ENCODE assay signal across 7 mouse cellular contexts in the genomic region with DNA sequence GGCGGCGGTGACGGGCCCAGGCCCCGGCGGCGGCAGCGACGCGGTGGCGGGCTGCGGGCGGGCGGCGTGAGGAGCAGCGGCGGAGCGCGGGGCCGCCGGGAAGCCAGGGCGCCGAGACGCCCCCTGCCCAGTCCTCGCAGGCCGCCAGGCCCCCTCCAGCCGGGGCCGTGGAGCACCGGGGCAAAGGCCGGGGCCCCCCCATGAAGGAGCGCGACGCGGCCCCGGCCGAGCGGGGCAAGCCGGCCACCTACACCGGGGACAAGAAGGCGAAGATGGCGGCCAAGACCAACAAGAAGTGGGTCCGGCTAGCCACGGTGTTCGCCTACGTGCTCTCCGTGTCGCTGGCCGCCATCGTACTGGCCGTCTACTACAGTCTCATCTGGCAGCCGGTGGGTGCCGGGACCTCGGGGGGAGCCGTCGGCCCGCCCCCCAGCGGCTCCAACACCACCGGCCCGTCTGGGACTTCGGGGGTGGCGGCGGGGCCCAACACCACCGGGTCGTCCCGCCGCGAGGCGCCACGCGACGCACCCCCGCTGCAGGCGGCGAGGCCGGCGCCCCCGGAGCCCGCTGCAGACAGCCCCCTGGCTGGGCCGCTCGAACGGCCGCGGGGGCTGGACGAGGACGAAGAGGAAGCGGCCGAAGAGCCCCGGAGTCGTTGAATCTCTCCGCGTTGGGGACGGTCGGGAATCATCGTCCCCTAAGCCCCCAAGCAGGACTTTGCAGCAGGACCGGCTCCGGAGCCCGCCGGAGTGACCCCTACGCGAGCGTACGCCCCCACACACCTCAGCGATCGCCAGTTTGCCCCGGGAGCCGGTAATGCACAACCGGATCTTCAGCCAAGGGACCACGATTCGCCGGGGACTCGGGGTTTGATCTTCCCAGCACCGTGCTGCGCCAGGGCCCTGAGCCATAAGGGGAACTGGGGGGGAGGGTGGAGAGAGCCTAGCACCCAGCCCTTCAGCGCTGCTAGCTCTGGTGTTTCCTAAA. TPM values are rescaled to one million over a fixed set of nuclear protein-coding genes. Genes with fewer than 3 reads are reported as not detected.
DNase-seq lines count a peak whose midpoint lies in the region; ATAC-seq and TF ChIP-seq lines count a peak whose summit lies in the region.

No protein-coding gene starts in this region.

- H3K4me1 ChIP-seq in E14TG2a.4 (replicated peaks; ENCODE audit: low read depth, low read length) = peaks cover 32% of the 10 kb centered on the region
- peaks cover 49% of the 10 kb centered on the region for H3K4me1 ChIP-seq in heart, embryonic 12.5 days (replicated peaks)
- H3K4me1 ChIP-seq in midbrain, embryonic 10.5 days = peaks cover 60% of the 10 kb centered on the region
- H3K4me1 ChIP-seq in stomach, postnatal 0 days (replicated peaks; ENCODE audit: control insufficient read depth, insufficient read depth) = peaks cover 4% of the 10 kb centered on the region; the same call in 1 of the 2 replicates

- 2% methylated on average over 102 of the region's 113 CpGs for WGBS in heart, embryonic 12.5 days
- WGBS in midbrain, embryonic 10.5 days = 1% methylated on average over 110 of the region's 113 CpGs
- under 1% methylated on average over 86 of the region's 113 CpGs for WGBS in stomach, postnatal 0 days

- H3K9ac ChIP-seq in heart, embryonic 12.5 days = peak overlapping the region; percentile 96
- peak overlapping the region; percentile 93 for H3K9ac ChIP-seq in stomach, postnatal 0 days (ENCODE audit: low read length)

- no peaks in the 10 kb centered on the region for H3K36me3 ChIP-seq in E14TG2a.4 (ENCODE audit: insufficient read depth, low read length)
- peaks cover 15% of the 10 kb centered on the region; the same call in 1 of the 2 replicates for H3K36me3 ChIP-seq in heart, embryonic 12.5 days
- H3K36me3 ChIP-seq in midbrain, embryonic 10.5 days = peaks cover 20% of the 10 kb centered on the region
- 0 out of 2 replicates have a peak, but pooled peaks cover 2% of the 10 kb centered on the region for H3K36me3 ChIP-seq in stomach, postnatal 0 days (ENCODE audit: control insufficient read depth, insufficient read depth, low read length)

- peak; percentile 59 to 61 for DNase-seq in B cell, adult 2 months
- peak; percentile 63 to 65 for DNase-seq in cerebellum, postnatal 14 days
- DNase-seq in kidney, postnatal 10 days = peak; percentile 62
- DNase-seq in midbrain, embryonic 10.5 days (ENCODE audit: low spot score) = peak; percentile 72
- DNase-seq in stomach, postnatal 0 days (ENCODE audit: low spot score) = peak; percentile 45

- peaks cover 87% of the 10 kb centered on the region for H3K27me3 ChIP-seq in E14TG2a.4 (ENCODE audit: insufficient read depth, low read length)
- H3K27me3 ChIP-seq in heart, embryonic 12.5 days (replicated peaks) = peaks cover 14% of the 10 kb centered on the region
- H3K27me3 ChIP-seq in midbrain, embryonic 10.5 days (ENCODE audit: low read depth, poor library complexity, severe bottlenecking) = peaks cover 44% of the 10 kb centered on the region
- H3K27me3 ChIP-seq in stomach, postnatal 0 days (ENCODE audit: control insufficient read depth, insufficient read depth, low read length) = no peaks in the 10 kb centered on the region

- H3K4me2 ChIP-seq in heart, embryonic 12.5 days = peak overlapping the region; percentile 86
- H3K4me2 ChIP-seq in stomach, postnatal 0 days (replicated peaks; ENCODE audit: low read depth) = peak overlapping the region; percentile 99

- no peak for TF ChIP-seq CTCF in E14TG2a.4 (conservative IDR thresholded peaks at IDR 0.05; ENCODE audit: low read length)
- no peak; the same call in 1 of the 2 replicates for TF ChIP-seq CTCF in stomach, postnatal 0 days (IDR thresholded peaks at IDR 0.05; ENCODE audit: low read depth)

- ATAC-seq in heart, embryonic 12.5 days (ENCODE audit: insufficient number of reproducible peaks, low FRiP score) = peak; percentile 47
- ATAC-seq in stomach, postnatal 0 days (ENCODE audit: low FRiP score, low TSS enrichment) = peak; percentile 41

- no peak for TF ChIP-seq EP300 in stomach, postnatal 0 days (optimal IDR thresholded peaks at IDR 0.05)

- peak overlapping the region; percentile 76 for H3K27ac ChIP-seq in heart, embryonic 12.5 days (ENCODE audit: poor library complexity, severe bottlenecking)
- H3K27ac ChIP-seq in midbrain, embryonic 10.5 days (replicated peaks) = peak overlapping the region; percentile 91
- H3K27ac ChIP-seq in stomach, postnatal 0 days (replicated peaks) = peak overlapping the region; percentile 84

- no peaks in the 10 kb centered on the region for H3K9me3 ChIP-seq in E14TG2a.4 (ENCODE audit: low read length)
- no peaks in the 10 kb centered on the region for H3K9me3 ChIP-seq in heart, embryonic 12.5 days (replicated peaks)
- no peaks in the 10 kb centered on the region for H3K9me3 ChIP-seq in midbrain, embryonic 10.5 days (replicated peaks)
- H3K9me3 ChIP-seq in stomach, postnatal 0 days (ENCODE audit: control insufficient read depth, low read length) = no peaks in the 10 kb centered on the region

- peak overlapping the region; percentile 79 for H3K4me3 ChIP-seq in E14TG2a.4 (replicated peaks; ENCODE audit: low read length)
- H3K4me3 ChIP-seq in heart, embryonic 12.5 days = peak overlapping the region; percentile 94
- H3K4me3 ChIP-seq in midbrain, embryonic 10.5 days = peak overlapping the region; percentile 98
- peak overlapping the region; percentile 80 for H3K4me3 ChIP-seq in stomach, postnatal 0 days (ENCODE audit: low read depth, low read length)

RNA-seq across cellular contexts. Expression of a gene that starts 0.7 kb away (rescaled TPM):
- 33.8 and 37.3 TPM in 2 replicates for polyA plus RNA-seq in heart, embryonic 12.5 days (2016; fragmentation: Nextera tagmentation; extraction: Ambion mirVana)
- polyA plus RNA-seq in midbrain, embryonic 10.5 days (2016; fragmentation: Nextera tagmentation; extraction: Ambion mirVana) = 24.2 and 24.6 TPM in 2 replicates
- 33.8 and 36.7 TPM in 2 replicates for polyA plus RNA-seq in stomach, postnatal 0 days (2015; fragmentation: Nextera tagmentation; extraction: Ambion mirVana)

RNA-seq across cellular contexts. Expression of a gene that starts 16.3 kb away (rescaled TPM):
- polyA plus RNA-seq in heart, embryonic 12.5 days (2016; fragmentation: Nextera tagmentation; extraction: Ambion mirVana) = 2.7 and 3.6 TPM in 2 replicates
- 0.42 and 1.1 TPM in 2 replicates for polyA plus RNA-seq in midbrain, embryonic 10.5 days (2016; fragmentation: Nextera tagmentation; extraction: Ambion mirVana)
- 2.9 TPM in 2 replicates for polyA plus RNA-seq in stomach, postnatal 0 days (2015; fragmentation: Nextera tagmentation; extraction: Ambion mirVana)

RNA-seq across cellular contexts. Expression of a gene that starts 18.0 kb away (rescaled TPM):
- polyA plus RNA-seq in heart, embryonic 12.5 days (2016; fragmentation: Nextera tagmentation; extraction: Ambion mirVana) = 1.4 and 1.5 TPM in 2 replicates
- 0.09 and 0.34 TPM in 2 replicates for polyA plus RNA-seq in midbrain, embryonic 10.5 days (2016; fragmentation: Nextera tagmentation; extraction: Ambion mirVana)
- 0.58 and 0.64 TPM in 2 replicates for polyA plus RNA-seq in stomach, postnatal 0 days (2015; fragmentation: Nextera tagmentation; extraction: Ambion mirVana)

RNA-seq across cellular contexts. Expression of a gene that starts 26.4 kb away (rescaled TPM):
- polyA plus RNA-seq in heart, embryonic 12.5 days (2016; fragmentation: Nextera tagmentation; extraction: Ambion mirVana) = not detected in 2 replicates
- not detected in 2 replicates for polyA plus RNA-seq in midbrain, embryonic 10.5 days (2016; fragmentation: Nextera tagmentation; extraction: Ambion mirVana)
- 165 and 184 TPM in 2 replicates for polyA plus RNA-seq in stomach, postnatal 0 days (2015; fragmentation: Nextera tagmentation; extraction: Ambion mirVana)

RNA-seq across cellular contexts. Expression of a gene that starts 33.3 kb away (rescaled TPM):
- 0.10 and 0.23 TPM in 2 replicates for polyA plus RNA-seq in heart, embryonic 12.5 days (2016; fragmentation: Nextera tagmentation; extraction: Ambion mirVana)
- polyA plus RNA-seq in midbrain, embryonic 10.5 days (2016; fragmentation: Nextera tagmentation; extraction: Ambion mirVana) = 3.1 and 7.5 TPM in 2 replicates
- polyA plus RNA-seq in stomach, postnatal 0 days (2015; fragmentation: Nextera tagmentation; extraction: Ambion mirVana) = 1.0 and 1.1 TPM in 2 replicates

Comparison
In these comparisons a context has a peak if more than half of its experiments do, and no peak if none do; other contexts are left out.
1. Peak in every context shown above with its lines: DNase-seq, ATAC-seq, H3K4me3 ChIP-seq and H3K27ac ChIP-seq.